Mouse (Mus musculus) adrenal gland, adult 8-10 months (tissue): ENCODE results near the gene Acot2. TPM values are rescaled to one million over a fixed set of nuclear protein-coding genes. Genes with fewer than 3 reads are reported as not detected.
"Not testable (repeated sequence)": the region's sequence is repeated elsewhere in the genome, so short reads cannot be mapped to it uniquely, and the experiment has no call there.

Experiments used
- DNase-seq: peaks from one replicate; pipeline ENCODE4 v3.0.0; 2022
- total RNA-seq, 4 experiments: library from RNA; stranded (reverse); gene quantifications; 2 replicates each; pipeline ENCODE4 v1.2.4; 2022

Gene Acot2
- total RNA-seq, 4 experiments from 2014 or later = 16.1 to 33.1 (median 23.3) TPM

GRCm38 (mm10) chr12:84038241-84038640, 50.6 kb downstream of the Acot2 start, which contains the start of gene Acot4:
Gene Acot4 (plus strand): TSS chr12:84038379.
- DNase-seq = peak; percentile 24

DNA sequence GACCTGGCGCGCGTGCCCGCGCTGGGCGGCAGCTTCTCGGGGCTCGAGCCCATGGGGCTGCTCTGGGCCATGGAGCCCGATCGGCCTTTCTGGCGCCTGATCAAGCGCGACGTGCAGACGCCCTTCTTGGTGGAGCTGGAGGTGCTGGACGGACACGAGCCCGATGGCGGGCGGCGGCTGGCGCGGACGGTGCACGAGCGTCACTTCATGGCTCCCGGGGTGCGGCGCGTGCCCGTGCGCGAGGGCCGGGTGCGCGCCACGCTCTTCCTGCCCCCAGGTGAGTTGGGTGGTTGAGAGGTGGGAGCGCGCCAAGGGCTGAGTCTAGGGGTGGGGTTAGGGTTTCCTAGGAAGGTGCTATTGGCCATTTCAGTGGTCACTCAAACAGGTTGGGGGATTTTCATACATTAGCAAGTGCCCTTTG, 51.0 kb downstream of the Acot2 start, which contains the start of gene Gm49366:
Gm49366 (plus strand) TSS at position 245 of the 421 bp plus-strand sequence.
- DNase-seq = not testable (repeated sequence)

- DNase-seq = no peak
Measured at GRCm38 (mm10) chr12:84042248-84042647, 54.6 kb downstream of the Acot2 start.

Other genes starting within 250 kb of the Acot2 start
- 1 to 10 TPM; 2.4 to 4.1 (median 3.2) TPM for gene Papln, start 224.2 kb upstream of the Acot2 start, total RNA-seq
- gene Numb, start 65.9 kb upstream of the Acot2 start, total RNA-seq = 10 to 100 TPM; 42.0 to 62.1 (median 55.7) TPM
- gene Riox1, start 37.3 kb upstream of the Acot2 start, total RNA-seq = 10 to 100 TPM in 3 of 4 experiments, 1 to 10 TPM in 1; 9.3 to 16.9 (median 15.6) TPM
- gene Heatr4, start 3.0 kb upstream of the Acot2 start, total RNA-seq = not detected
- 10 to 100 TPM in 3 of 4 experiments, 1 to 10 TPM in 1; 4.8 to 15.3 (median 12.3) TPM for gene Acot1, start 21.6 kb downstream of the Acot2 start, total RNA-seq
- gene Acot4, start 50.5 kb downstream of the Acot2 start, total RNA-seq = 1 to 10 TPM in 2 of 4 experiments, under 1 TPM in 2; 0.56 to 3.5 (median 1.7) TPM
- gene Gm49366, start 51.1 kb downstream of the Acot2 start, total RNA-seq = 1 to 10 TPM in 1 of 4 experiments, not detected in 3; 1.2 TPM
- 1 to 10 TPM in 1 of 4 experiments, under 1 TPM in 1, not detected in 2; 0.29 to 2.8 TPM for gene Acot3, start 64.3 kb downstream of the Acot2 start, total RNA-seq
- under 1 TPM in 2 of 4 experiments, not detected in 2; 0.23 to 0.49 TPM for gene Acot5, start 81.5 kb downstream of the Acot2 start, total RNA-seq
- 1 to 10 TPM; 6.0 to 8.1 (median 7.0) TPM for gene Acot6, start 112.8 kb downstream of the Acot2 start, total RNA-seq
- 10 to 100 TPM; 14.9 to 30.8 (median 22.0) TPM for gene Dnal1, start 126.5 kb downstream of the Acot2 start, total RNA-seq
- under 1 TPM; 0.09 to 0.56 (median 0.35) TPM for gene Pnma1, start 160.6 kb downstream of the Acot2 start, total RNA-seq
- gene Elmsan1, start 231.0 kb downstream of the Acot2 start, total RNA-seq = 10 to 100 TPM; 21.2 to 31.2 (median 27.3) TPM